Mouse (Mus musculus) G1E (cell line): Measurements from ENCODE around the gene Pptc7. TPM values are rescaled to one million over a fixed set of nuclear protein-coding genes. Genes with fewer than 3 reads are reported as not detected.

Source experiments
- ATAC-seq: 2 replicates; pipeline ENCODE4 v1.8.0; 2016; ENCODE audit warnings: mild to moderate bottlenecking; ENCODE audit not compliant: insufficient number of reproducible peaks, poor library complexity, low FRiP score, severe bottlenecking; ENCODE audit errors: extremely low read depth
- DNase-seq: peaks from one replicate; pipeline ENCODE4 v3.0.0; 2012; ENCODE audit warnings: low spot score
- H3K27me3 ChIP-seq: 2 replicates; pipeline ENCODE4 v1.6.1; 2012; ENCODE audit warnings: mild to moderate bottlenecking, low read length, inconsistent platforms; ENCODE audit not compliant: insufficient read depth
- H3K36me3 ChIP-seq: replicated peaks from 2 replicates; pipeline ENCODE3; 2012; ENCODE audit warnings: mild to moderate bottlenecking, inconsistent platforms
- H3K4me1 ChIP-seq: 2 replicates; pipeline ENCODE4 v1.6.1; 2012; ENCODE audit warnings: low read depth, low read length, inconsistent platforms, mixed read lengths; ENCODE audit not compliant: insufficient read depth
- H3K4me3 ChIP-seq: 2 replicates; pipeline ENCODE4 v1.5.1; 2012; ENCODE audit warnings: low read depth, mild to moderate bottlenecking, inconsistent platforms, low read length, moderate library complexity, mixed read lengths
- H3K9me3 ChIP-seq: replicated peaks from 2 replicates; pipeline ENCODE4 v1.6.1; 2012; ENCODE audit warnings: inconsistent platforms
- CTCF ChIP-seq: IDR thresholded peaks from 2 replicates; pipeline ENCODE4 v1.5.1; 2012; ENCODE audit warnings: low read depth, low read length, inconsistent platforms, mixed read lengths
- GATA1 ChIP-seq: IDR thresholded peaks from 2 replicates; pipeline ENCODE4 v1.6.1; 2012; ENCODE audit warnings: borderline replicate concordance, low read length, inconsistent platforms, mixed read lengths
- GATA2 ChIP-seq: IDR thresholded peaks from 2 replicates; pipeline ENCODE4 v1.6.1; 2012; ENCODE audit warnings: low read depth, low read length, inconsistent platforms, borderline replicate concordance
- POLR2AphosphoS5 ChIP-seq: IDR thresholded peaks from 2 replicates; pipeline ENCODE4 v1.6.1; 2012; ENCODE audit warnings: low read depth, low read length, inconsistent platforms; ENCODE audit not compliant: insufficient replicate concordance
- TAL1 ChIP-seq: conservative IDR thresholded peaks from 2 replicates; pipeline ENCODE4 v1.6.1; 2012; ENCODE audit warnings: low read depth, low read length, inconsistent platforms, mixed read lengths
- polyA plus RNA-seq: library from polyadenylated mRNA; stranded (reverse); fragments of >175 nt; gene quantifications from 2 replicates; pipeline ENCODE4 v1.2.3, GENCODE M21; 2012
- total RNA-seq, 2 experiments: library from RNA; stranded (forward) in 1 of 2; stranded (reverse) in 1 of 2; fragments of 200-1000 nt in 1 of 2; fragments of >200 nt in 1 of 2; fragmentation: Nextera tagmentation in 1 of 2; gene quantifications; 2 replicates each; pipeline ENCODE4 v1.2.3; 2014 to 2017

Gene Pptc7
- total and polyA plus RNA-seq, 3 experiments = 10.6 to 16.7 (median 12.5) TPM

GRCm38 (mm10) chr5:122354492-122355067 lies 70.4 kb downstream of the Pptc7 start:
- Histone ChIP-seq H3K9me3 (no peaks in the 10 kb centered on the region), H3K27me3 (no peaks in the 10 kb centered on the region), H3K4me3 (peak overlapping the region; percentile 93), H3K36me3 (peaks cover 44% of the 10 kb centered on the region), H3K4me1 (peaks cover 26% of the 10 kb centered on the region)
- ATAC-seq (no peak), DNase-seq (peak; percentile 27)
- TF ChIP-seq POLR2AphosphoS5 (no peak), GATA1 (no peak), TAL1 (no peak), GATA2 (no peak), CTCF (no peak)

- H3K27me3 ChIP-seq = no peaks in the 10 kb centered on the region
- H3K4me3 ChIP-seq = peak within 1 kb of the TSS; percentile 88
- TF ChIP-seq TAL1 (no peak), CTCF (no peak), GATA1 (no peak), POLR2AphosphoS5 (no peak), GATA2 (no peak)
- peaks cover 66% of the 10 kb centered on the region for H3K36me3 ChIP-seq
- DNase-seq = peak; percentile 66
- no peak for ATAC-seq
- no peaks in the 10 kb centered on the region for H3K9me3 ChIP-seq
- H3K4me1 ChIP-seq = peaks cover 22% of the 10 kb centered on the region
Measured at GRCm38 (mm10) chr5:122371591-122372191, 87.5 kb downstream of the Pptc7 start, which contains the start of gene Gpn3. Gpn3 (plus strand) TSS chr5:122371876.

- no peak for TF ChIP-seq CTCF
- no peak for TF ChIP-seq GATA1
- TF ChIP-seq POLR2AphosphoS5 = no peak
- no peak for TF ChIP-seq GATA2
- no peak for TF ChIP-seq TAL1
- Histone ChIP-seq H3K4me3 (peak within 1 kb of the TSS; percentile 88), H3K9me3 (no peaks in the 10 kb centered on the region), H3K36me3 (peaks cover 66% of the 10 kb centered on the region), H3K4me1 (peaks cover 26% of the 10 kb centered on the region), H3K27me3 (no peaks in the 10 kb centered on the region)
- peak; percentile 92 for ATAC-seq
- peak; percentile 89 for DNase-seq
Measured at GRCm38 (mm10) chr5:122372192-122372769, 88.1 kb downstream of the Pptc7 start, which contains the start of gene Fam216a. Fam216a (minus strand) TSS chr5:122372364.

DNA sequence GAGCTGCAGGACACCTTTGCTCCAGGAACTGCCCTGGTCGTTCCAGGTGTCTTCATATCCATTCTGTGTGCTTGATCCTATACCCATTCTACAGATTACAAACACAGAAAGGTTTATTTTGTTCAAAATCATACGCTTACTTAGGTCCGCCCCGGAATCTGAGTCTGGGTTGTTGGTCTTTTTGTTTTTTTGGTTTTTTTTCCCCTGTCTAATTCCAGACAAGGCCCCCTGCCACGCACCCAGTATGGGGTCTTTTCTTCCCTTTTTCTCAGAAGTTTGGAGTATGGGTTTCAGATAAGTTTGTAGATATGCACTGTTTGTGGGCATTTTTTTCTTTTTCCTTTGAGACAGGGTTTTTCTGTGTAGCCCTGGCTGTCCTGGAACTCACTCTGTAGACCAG lies 88.7 kb downstream of the Pptc7 start:
- H3K4me1 ChIP-seq = peaks cover 26% of the 10 kb centered on the region
- H3K9me3 ChIP-seq = no peaks in the 10 kb centered on the region
- DNase-seq (no peak), ATAC-seq (no peak)
- H3K36me3 ChIP-seq = peaks cover 63% of the 10 kb centered on the region
- peak overlapping the region; percentile 88 for H3K4me3 ChIP-seq
- TF ChIP-seq CTCF (no peak), GATA1 (no peak), TAL1 (no peak), GATA2 (no peak), POLR2AphosphoS5 (no peak)
- H3K27me3 ChIP-seq = no peaks in the 10 kb centered on the region

Other genes starting within 250 kb of the Pptc7 start
- not detected in 2 replicates for gene Cux2, start 234.3 kb upstream of the Pptc7 start, total RNA-seq (2014; fragmentation: Nextera tagmentation)
- 0.11 and 0.58 TPM in 2 replicates for gene Cux2, start 234.3 kb upstream of the Pptc7 start, total RNA-seq (2017)
- not detected in 2 replicates for gene Cux2, start 234.3 kb upstream of the Pptc7 start, polyA plus RNA-seq
- not detected in 2 replicates for gene Myl2, start 183.4 kb upstream of the Pptc7 start, total RNA-seq (2014; fragmentation: Nextera tagmentation)
- not detected in 2 replicates for gene Myl2, start 183.4 kb upstream of the Pptc7 start, total RNA-seq (2017)
- gene Myl2, start 183.4 kb upstream of the Pptc7 start, polyA plus RNA-seq = not detected in 2 replicates
- gene Ccdc63, start 143.5 kb upstream of the Pptc7 start, total RNA-seq (2014; fragmentation: Nextera tagmentation) = not detected in 2 replicates
- 0.16 and 0.29 TPM in 2 replicates for gene Ccdc63, start 143.5 kb upstream of the Pptc7 start, total RNA-seq (2017)
- not detected in 2 replicates for gene Ccdc63, start 143.5 kb upstream of the Pptc7 start, polyA plus RNA-seq
- 269 and 270 TPM in 2 replicates for gene Ppp1cc, start 126.1 kb upstream of the Pptc7 start, total RNA-seq (2014; fragmentation: Nextera tagmentation)
- 293 and 329 TPM in 2 replicates for gene Ppp1cc, start 126.1 kb upstream of the Pptc7 start, total RNA-seq (2017)
- 148 and 214 TPM in 2 replicates for gene Ppp1cc, start 126.1 kb upstream of the Pptc7 start, polyA plus RNA-seq
- 0.24 and 1.6 TPM in 2 replicates for gene Hvcn1, start 77.6 kb upstream of the Pptc7 start, total RNA-seq (2014; fragmentation: Nextera tagmentation)
- 0.06 and 0.27 TPM in 2 replicates for gene Hvcn1, start 77.6 kb upstream of the Pptc7 start, total RNA-seq (2017)
- 0.20 and 0.27 TPM in 2 replicates for gene Hvcn1, start 77.6 kb upstream of the Pptc7 start, polyA plus RNA-seq
- 10.2 and 10.9 TPM in 2 replicates for gene Tctn1, start 19.9 kb upstream of the Pptc7 start, total RNA-seq (2014; fragmentation: Nextera tagmentation)
- 5.0 and 6.3 TPM in 2 replicates for gene Tctn1, start 19.9 kb upstream of the Pptc7 start, total RNA-seq (2017)
- gene Tctn1, start 19.9 kb upstream of the Pptc7 start, polyA plus RNA-seq = 12.0 TPM in 2 replicates
- 47.3 and 48.3 TPM in 2 replicates for gene Rad9b, start 69.9 kb downstream of the Pptc7 start, total RNA-seq (2014; fragmentation: Nextera tagmentation)
- 17.3 and 20.8 TPM in 2 replicates for gene Rad9b, start 69.9 kb downstream of the Pptc7 start, total RNA-seq (2017)
- gene Rad9b, start 69.9 kb downstream of the Pptc7 start, polyA plus RNA-seq = 0.85 and 2.8 TPM in 2 replicates
- 147 and 207 TPM in 2 replicates for gene Vps29, start 70.0 kb downstream of the Pptc7 start, total RNA-seq (2014; fragmentation: Nextera tagmentation)
- 228 and 249 TPM in 2 replicates for gene Vps29, start 70.0 kb downstream of the Pptc7 start, total RNA-seq (2017)
- gene Vps29, start 70.0 kb downstream of the Pptc7 start, polyA plus RNA-seq = 9.8 and 13.5 TPM in 2 replicates
- 55.2 and 59.0 TPM in 2 replicates for gene Gpn3, start 87.5 kb downstream of the Pptc7 start, total RNA-seq (2014; fragmentation: Nextera tagmentation)
- 52.6 and 55.2 TPM in 2 replicates for gene Gpn3, start 87.5 kb downstream of the Pptc7 start, total RNA-seq (2017)
- 46.4 and 48.8 TPM in 2 replicates for gene Gpn3, start 87.5 kb downstream of the Pptc7 start, polyA plus RNA-seq
- gene Fam216a, start 88.0 kb downstream of the Pptc7 start, total RNA-seq (2014; fragmentation: Nextera tagmentation) = 46.5 and 61.5 TPM in 2 replicates
- 53.4 and 61.1 TPM in 2 replicates for gene Fam216a, start 88.0 kb downstream of the Pptc7 start, total RNA-seq (2017)
- gene Fam216a, start 88.0 kb downstream of the Pptc7 start, polyA plus RNA-seq = 69.9 and 93.7 TPM in 2 replicates
- gene Arpc3, start 107.5 kb downstream of the Pptc7 start, total RNA-seq (2014; fragmentation: Nextera tagmentation) = 104 and 112 TPM in 2 replicates
- gene Arpc3, start 107.5 kb downstream of the Pptc7 start, total RNA-seq (2017) = 708 and 715 TPM in 2 replicates
- 31.1 and 47.6 TPM in 2 replicates for gene Arpc3, start 107.5 kb downstream of the Pptc7 start, polyA plus RNA-seq
- gene Anapc7, start 137.3 kb downstream of the Pptc7 start, total RNA-seq (2014; fragmentation: Nextera tagmentation) = 24.5 and 25.2 TPM in 2 replicates
- 26.1 and 34.2 TPM in 2 replicates for gene Anapc7, start 137.3 kb downstream of the Pptc7 start, total RNA-seq (2017)
- gene Anapc7, start 137.3 kb downstream of the Pptc7 start, polyA plus RNA-seq = 14.7 and 21.8 TPM in 2 replicates
- gene Atp2a2, start 217.9 kb downstream of the Pptc7 start, total RNA-seq (2014; fragmentation: Nextera tagmentation) = 61.6 and 74.4 TPM in 2 replicates
- 62.6 and 73.6 TPM in 2 replicates for gene Atp2a2, start 217.9 kb downstream of the Pptc7 start, total RNA-seq (2017)
- gene Atp2a2, start 217.9 kb downstream of the Pptc7 start, polyA plus RNA-seq = 39.8 and 47.5 TPM in 2 replicates